Mouse (Mus musculus): ENCODE data around the gene Ccdc107.
"Not testable (repeated sequence)": the region's sequence is repeated elsewhere in the genome, so short reads cannot be mapped to it uniquely, and the experiment has no call there.

The Ccdc107 gene

GRCm38 (mm10) chr4:43485666-43486065, 7.0 kb upstream of the Ccdc107 start:
- DNase-seq: not testable (repeated sequence)

DNA sequence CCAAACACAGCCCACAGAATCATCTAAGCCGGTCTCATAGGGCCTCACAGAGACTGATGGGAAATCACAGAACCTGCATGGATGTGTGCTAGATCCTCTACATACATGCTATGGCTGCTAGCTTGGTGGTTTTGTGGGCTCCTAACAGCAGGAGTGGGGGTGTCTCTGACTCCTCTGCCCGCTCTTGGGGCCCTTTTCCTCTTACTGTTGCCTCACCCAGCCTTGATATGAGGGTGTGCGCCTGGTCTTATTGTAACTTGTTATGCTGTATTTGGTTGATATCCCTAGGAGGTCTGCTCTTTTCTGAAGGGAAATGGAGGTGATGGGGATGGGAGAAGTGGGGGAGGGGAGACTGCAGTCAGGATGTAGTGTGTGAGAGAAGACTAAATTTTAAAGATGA, 3.1 kb upstream of the Ccdc107 start:
- no peak for DNase-seq

DNA sequence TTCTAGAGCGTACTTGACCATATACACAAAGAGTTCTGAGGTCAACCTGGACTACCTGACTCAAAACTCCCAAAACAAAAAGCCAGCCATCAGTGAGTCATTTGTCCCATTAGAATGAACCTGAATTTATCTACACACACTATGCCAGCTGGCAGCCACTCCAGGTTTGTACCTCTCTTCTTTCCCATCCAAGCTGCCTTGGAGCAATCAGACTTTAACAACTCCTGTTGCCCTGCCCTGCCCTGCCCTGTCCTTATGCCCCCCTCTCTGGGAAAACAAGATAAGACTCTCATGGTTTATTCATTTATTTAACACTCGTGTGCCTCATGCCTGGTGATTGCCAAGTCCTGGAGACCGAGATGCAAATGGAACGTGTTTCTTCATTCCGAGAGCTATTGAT, 1.9 kb upstream of the Ccdc107 start:
- DNase-seq: no peak

DNA sequence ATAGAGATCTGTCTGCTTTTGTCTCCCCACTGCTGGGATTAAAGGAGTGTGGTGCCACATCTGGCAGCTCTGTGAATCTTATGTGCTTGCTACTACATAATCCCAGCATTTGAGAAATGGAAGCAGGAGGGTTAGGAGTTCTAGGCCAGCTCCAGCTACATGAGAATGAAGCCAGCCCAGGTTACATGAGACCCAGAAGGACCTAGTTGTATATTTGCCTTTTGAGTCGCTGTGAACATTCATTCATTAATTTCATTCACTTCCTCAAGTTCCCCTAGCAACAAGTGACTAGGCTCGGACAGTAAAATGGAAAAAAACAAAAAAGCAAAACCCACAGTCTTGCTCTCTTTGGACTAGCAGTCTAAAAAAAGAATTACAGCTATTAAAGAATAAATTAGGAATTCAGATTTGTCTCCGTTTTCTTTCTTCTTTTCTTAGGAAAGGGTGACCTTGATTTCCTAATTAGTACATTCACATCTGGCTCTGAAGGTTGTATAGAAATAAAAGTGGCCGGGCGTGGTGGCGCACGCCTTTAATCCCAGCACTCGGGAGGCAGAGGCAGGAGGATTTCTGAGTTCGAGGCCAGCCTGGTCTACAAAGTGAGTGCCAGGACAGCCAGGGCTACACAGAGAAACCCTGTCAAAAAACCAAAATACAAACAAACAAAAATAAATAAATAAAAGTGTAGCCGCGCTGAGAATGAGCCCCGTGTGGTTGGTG, 439 bp upstream of the Ccdc107 start:
- DNase-seq: no peak

- peak; percentile 96 to 98 for DNase-seq
Measured at GRCm38 (mm10) chr4:43493186-43493845, 616 bp downstream of the Ccdc107 start.

- DNase-seq: no peak
Measured at GRCm38 (mm10) chr4:43493846-43494240, 1.1 kb downstream of the Ccdc107 start.

- DNase-seq: peak in 1 of 2 experiments; percentile 62
Measured at GRCm38 (mm10) chr4:43496587-43496986, 3.9 kb downstream of the Ccdc107 start.

DNA sequence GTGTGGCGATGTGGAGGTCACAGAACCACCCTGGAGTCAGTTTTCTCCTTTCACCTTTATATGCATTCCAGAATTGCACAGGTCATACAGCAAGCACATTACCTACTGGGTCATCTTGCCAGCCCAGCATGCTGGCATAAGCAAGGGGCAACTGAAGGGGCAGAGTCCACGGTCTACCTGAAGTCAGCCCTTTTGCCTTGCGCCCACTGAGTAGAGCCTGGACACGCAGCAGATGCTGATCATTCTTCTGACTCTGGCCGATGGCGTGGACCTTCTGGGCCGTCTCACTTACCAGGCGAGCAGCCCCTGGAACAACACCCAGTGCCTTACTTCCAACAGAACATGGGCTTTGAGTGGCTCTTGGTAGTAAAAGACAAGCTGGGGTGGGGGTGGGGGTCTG, 4.7 kb downstream of the Ccdc107 start:
- peak; percentile 70 to 71 for DNase-seq

- DNase-seq: peak; percentile 42 to 58
Measured at GRCm38 (mm10) chr4:43497946-43498345, 5.2 kb downstream of the Ccdc107 start.

GRCm38 (mm10) chr4:43498983-43499382, 6.3 kb downstream of the Ccdc107 start:
- DNase-seq: peak in 1 of 2 experiments; percentile 70

- peak; percentile 88 to 96 for DNase-seq
Measured at GRCm38 (mm10) chr4:43499407-43500333, 7.0 kb downstream of the Ccdc107 start, which contains the start of gene Arhgef39. Gene Arhgef39, minus strand, starts transcription at chr4:43499695.

GRCm38 (mm10) chr4:43503041-43503440, 10.3 kb downstream of the Ccdc107 start:
- peak; percentile 67 to 78 for DNase-seq

GRCm38 (mm10) chr4:43503506-43503905, 10.8 kb downstream of the Ccdc107 start:
- DNase-seq: peak; percentile 42 to 53

- no peak for DNase-seq
Measured at GRCm38 (mm10) chr4:43504269-43504668, 11.6 kb downstream of the Ccdc107 start.

DNA sequence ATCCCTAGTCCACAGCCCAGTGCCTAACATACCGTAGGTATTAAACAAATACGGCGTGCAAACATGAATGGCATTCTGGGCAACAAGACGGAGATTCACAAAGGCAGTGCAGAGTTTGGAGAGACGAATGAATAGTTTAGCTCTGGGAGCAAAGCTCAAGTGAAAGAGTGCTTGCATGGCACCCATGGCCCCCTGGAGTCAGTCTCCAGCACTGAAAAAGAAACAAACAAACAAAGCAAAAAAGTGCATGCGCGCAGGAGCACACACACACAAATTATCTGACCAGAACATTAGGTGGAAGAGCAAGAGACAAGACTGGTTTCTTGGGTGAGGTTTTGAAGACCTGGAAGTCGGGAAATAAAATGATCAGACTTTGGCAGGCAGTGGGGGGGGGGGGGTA, 13.4 kb downstream of the Ccdc107 start:
- peak in 1 of 2 experiments; percentile 54 for DNase-seq

DNA sequence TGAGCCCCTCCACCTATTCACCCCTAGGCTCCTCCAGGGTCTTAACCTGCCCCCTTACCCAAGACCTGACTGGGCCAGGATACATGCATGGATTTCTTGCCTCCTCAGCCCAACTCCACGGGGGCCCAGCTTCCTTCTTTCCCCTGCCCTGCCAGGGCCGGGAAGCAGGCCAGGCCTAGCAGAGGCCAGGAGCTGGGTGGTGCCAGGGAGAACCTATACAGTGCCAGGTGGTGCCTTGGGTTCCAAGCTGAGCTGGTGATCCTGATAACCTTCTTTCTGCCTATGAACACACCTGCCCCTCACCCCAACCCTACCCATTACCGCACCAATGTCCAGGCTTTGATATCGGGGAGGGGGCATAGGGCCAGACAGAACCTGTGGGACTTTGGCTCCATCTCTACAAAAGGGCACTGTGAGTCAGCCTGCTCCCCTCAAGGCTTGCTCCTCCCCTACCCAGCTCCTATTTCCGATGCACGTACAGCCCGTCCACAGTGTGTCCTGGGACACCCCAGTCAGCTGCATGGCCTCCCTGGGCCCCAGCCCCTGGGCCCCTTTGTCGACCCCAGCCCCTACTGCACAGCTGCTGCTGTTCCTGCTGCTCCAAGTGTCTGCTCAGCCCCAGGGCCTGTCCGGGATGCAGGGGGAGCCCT, 14.0 kb downstream of the Ccdc107 start, which contains the start of gene Car9:
TSS of gene Car9 (plus strand) at position 431 of the 650 bp plus-strand sequence.
- no peak for DNase-seq

DNA sequence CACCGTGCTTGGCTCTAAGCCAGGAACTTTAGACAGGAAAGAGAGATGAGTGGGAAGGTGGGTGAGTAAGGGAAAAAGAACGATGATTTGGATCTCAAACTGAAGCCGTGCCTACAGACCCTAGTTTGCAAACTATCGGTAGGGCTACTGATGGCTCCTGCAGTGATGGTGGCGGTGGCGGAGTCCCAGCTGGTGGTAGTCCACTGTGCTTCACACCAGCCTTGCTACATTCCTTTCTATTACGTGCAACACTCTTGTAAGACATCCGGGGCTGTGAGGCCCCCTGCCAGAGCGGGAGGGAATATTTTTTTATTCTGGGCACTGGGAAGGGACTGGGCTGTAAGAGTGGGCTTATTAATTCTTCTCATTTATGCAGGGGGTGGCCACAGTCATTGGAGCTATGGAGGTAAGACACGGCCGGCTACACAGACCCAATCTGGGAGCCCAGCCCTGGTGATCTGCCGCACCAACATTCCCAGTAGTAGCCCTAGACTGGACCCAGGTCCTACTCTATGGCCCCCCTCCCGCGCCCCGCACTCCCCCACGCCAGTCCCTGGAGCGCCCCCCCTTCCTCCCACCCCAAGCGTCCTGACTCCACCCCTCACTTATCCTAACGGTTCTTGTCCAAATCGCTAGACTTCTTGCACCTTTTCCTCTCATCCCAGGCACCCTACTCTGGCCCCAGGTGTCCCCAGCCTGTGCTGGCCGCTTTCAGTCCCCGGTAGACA, 15.4 kb downstream of the Ccdc107 start:
- DNase-seq: peak in 1 of 2 experiments; percentile 33

- peak; percentile 57 to 72 for DNase-seq
Measured at GRCm38 (mm10) chr4:43508666-43508997, 15.9 kb downstream of the Ccdc107 start.

DNA sequence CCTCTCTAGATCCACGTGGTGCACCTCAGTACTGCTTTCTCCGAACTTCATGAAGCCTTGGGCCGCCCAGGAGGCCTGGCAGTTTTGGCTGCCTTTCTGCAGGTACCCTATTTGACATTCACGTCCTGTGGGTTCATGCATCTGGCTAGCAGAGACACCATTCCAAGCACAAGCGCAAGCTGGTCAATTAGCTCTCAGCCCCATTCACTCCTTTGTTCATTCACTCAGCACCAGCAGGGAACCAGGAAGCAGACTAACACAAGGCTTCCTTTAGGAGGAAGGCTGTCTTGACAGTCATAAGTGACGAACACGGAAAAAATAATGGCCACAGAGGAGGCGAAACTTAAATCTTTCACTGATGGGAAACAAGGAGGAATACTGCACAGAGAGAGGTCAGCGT, 16.4 kb downstream of the Ccdc107 start:
- no peak for DNase-seq

DNA sequence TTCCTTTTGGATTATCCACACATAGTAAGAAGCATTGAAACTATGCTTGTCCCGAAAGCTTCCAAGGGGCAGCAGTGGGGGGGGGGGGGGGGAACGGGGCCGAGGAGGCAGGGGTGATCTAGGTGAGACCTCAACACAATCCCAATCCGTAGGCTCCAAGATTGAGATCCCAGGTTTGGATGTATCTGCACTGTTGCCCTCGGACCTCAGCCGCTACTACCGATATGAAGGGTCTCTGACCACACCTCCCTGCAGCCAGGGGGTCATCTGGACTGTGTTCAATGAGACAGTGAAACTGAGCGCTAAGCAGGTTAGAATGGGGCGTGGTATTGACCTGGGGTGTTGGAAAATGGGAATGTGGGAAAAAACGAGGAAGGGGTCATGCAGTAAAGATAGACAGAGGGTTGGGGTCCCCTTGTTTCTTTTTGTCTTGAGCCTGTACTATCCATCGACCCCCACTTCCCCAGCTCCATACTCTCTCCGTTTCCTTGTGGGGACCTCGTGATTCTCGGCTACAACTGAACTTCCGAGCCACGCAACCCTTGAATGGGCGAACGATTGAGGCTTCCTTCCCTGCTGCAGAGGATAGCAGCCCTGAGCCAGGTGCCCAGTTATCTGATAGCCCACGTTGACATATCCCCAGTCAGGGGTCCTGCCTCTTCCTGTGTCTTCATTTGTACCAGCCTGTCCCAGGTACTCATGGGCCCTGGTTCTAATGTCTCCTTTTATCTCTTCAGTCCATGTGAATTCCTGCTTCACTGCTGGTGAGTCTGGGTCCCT, 19.2 kb downstream of the Ccdc107 start:
- DNase-seq: no peak

GRCm38 (mm10) chr4:43512653-43513052, 20.0 kb downstream of the Ccdc107 start:
- no peak for DNase-seq
